Mouse (Mus musculus) cerebellum, postnatal 10 days (tissue): ENCODE measurements around the gene Zfp786.
A peak's percentile ranks its signal among the peaks of the same experiment; 100 is the strongest.
"Not testable (repeated sequence)": the region's sequence is repeated elsewhere in the genome, so short reads cannot be mapped to it uniquely, and the experiment has no call there.

Experiments
- DNase-seq, 2 experiments: peaks; one replicate each; pipeline ENCODE4 v3.0.0; 2021; ENCODE audit warnings: mixed read lengths in 2 of 2

Zfp786 gene

GRCm38 (mm10) chr6:47830104-47831078 lies at the start of gene Zfp786:
Zfp786 (minus strand) TSS chr6:47830867.
- DNase-seq, result peak; percentile 98 to 99

DNA sequence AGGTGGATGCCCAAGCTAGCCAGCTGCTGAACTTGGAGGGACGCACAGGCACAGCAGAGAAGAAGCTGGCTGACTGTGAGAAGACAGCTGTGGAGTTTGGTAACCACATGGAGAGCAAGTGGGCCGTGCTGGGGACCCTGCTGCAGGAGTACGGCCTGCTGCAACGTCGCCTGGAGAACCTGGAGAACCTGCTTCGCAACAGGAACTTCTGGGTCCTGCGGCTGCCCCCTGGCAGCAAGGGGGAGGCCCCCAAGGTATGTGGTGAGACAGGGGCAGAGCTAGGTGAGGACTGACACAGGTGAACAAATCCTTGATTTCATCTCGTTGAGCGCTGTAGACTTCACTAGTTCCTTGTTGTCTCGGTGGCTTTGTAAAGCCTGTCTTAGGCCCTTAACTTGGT lies 49.5 kb upstream of the Zfp786 start:
- DNase-seq, result no peak

GRCm38 (mm10) chr6:47879049-47879716 lies 48.5 kb upstream of the Zfp786 start:
- DNase-seq, result no peak

DNA sequence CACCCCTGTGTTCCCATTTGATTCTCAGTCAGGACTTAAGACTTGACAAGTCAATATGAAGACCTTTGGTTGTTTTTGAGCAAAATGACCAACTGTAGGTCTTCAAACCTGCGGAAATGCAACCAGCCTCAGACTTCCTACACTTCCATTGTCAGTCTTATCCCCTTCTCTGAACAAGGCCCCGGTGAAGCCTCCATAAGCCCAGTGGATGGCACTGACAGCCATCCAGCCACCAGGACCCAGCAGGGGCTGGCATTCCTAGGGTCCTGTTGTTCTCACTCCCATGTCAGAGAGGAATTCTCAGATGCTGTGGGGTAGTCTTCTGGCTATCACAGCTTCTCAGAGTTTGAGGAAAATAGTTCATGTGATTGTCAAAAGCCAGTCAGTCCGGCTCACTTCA lies 47.9 kb upstream of the Zfp786 start:
- DNase-seq, result peak in 1 of 2 experiments; percentile 21

GRCm38 (mm10) chr6:47878133-47878514 lies 47.5 kb upstream of the Zfp786 start:
- no peak for DNase-seq

- DNase-seq, result peak; percentile 95 to 96
Observed at GRCm38 (mm10) chr6:47877461-47878132, 46.9 kb upstream of the Zfp786 start.

- DNase-seq, result no peak
Observed at GRCm38 (mm10) chr6:47877058-47877457, 46.4 kb upstream of the Zfp786 start, which contains the start of gene Zfp282. Zfp282 (plus strand) TSS chr6:47877204.

DNA sequence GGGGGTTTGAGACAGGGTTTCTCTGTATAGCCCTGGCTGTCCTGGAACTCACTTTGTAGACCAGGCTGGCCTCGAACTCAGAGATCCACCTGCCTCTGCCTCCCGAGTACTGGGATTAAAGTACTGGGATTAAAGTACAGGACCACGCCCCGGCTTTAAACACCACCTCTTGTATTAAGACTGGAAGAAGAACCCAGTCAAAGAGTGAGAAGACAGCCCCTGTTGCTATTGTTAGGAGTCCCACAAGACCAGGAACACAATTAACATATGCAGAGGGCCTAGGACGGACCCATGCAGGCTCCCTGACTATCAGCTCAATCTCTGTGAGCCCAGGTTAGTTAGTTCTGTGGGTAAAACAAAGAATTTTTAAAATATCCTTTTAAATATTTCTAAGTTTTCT lies 41.6 kb upstream of the Zfp786 start:
- DNase-seq, result no peak

- not testable (repeated sequence) for DNase-seq
Observed at GRCm38 (mm10) chr6:47857729-47858128, 27.1 kb upstream of the Zfp786 start.

- DNase-seq, result no peak
Observed at GRCm38 (mm10) chr6:47857241-47857640, 26.6 kb upstream of the Zfp786 start.

DNA sequence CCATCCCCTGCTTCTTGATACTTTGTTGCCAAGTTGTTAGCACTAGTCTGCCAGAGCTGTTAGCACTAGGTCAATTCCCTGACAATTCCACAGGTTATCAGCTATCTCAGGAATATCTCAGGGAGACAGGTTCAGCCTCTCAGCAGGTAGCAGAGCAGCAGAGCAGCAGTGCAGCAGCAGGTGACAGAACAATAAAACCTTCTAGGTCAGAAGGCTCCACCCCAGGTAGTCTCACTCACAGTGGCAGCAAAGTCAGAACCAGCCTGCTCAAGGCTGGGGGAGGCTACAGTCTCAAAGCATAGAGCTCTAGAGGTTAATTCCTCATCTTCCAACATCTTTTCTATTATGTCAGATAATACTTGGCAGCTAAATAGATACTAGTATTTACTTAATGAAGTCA lies 15.1 kb upstream of the Zfp786 start:
- no peak for DNase-seq

- no peak for DNase-seq
Observed at GRCm38 (mm10) chr6:47842337-47842736, 11.7 kb upstream of the Zfp786 start.

- no peak for DNase-seq
Observed at GRCm38 (mm10) chr6:47841831-47842230, 11.2 kb upstream of the Zfp786 start.

DNA sequence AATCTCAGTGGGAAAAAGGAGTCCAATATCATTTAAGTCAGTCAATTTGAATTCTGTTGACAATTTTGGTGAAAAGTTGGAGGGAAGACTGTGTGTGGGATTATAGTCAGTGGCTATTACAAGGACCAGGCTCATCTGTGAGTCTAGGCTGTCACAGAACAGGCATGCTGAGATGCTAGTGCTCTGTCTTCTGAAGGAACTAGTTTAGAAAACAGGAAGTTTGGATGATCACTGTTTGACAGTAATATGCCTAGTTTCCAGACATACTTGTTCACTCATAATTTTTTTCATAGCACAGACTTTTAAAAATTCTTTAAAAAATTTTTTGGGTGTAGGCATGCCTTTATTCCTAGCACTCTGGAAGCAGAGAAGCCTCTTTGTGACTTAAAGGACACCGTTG lies 10.4 kb upstream of the Zfp786 start:
- DNase-seq, result no peak

GRCm38 (mm10) chr6:47837630-47838029 lies 7.0 kb upstream of the Zfp786 start:
- DNase-seq, result no peak

GRCm38 (mm10) chr6:47835984-47836521 lies 5.4 kb upstream of the Zfp786 start:
- peak; percentile 82 to 84 for DNase-seq

DNA sequence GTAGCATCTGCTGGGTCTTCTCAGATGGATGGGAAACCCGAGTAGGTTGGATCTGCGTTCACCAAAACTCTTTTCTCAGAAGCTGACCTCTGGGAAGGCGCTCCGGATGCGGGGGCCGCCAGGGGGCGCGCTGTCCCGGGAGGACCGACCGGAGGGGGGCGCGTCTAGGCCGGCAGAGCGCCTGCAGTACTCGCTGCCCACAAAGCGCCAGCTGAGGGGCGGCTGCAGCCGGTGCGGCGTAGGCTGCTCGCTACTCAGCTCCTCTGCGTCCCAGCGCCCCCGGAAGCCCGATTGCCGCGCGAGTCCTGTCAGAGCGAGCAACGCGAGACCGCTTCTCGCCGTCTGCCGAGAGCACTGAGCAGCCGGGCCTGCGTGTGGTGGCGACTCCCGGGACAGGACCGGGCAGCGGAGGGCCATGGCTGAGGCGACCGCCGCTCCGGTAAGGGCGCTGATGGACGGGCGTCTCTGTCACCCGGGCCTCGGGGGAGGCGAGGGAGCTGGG lies 4.9 kb upstream of the Zfp786 start, which contains the start of gene Zfp398:
Gene Zfp398 (plus strand): TSS at position 180 of the 502 bp plus-strand sequence.
- peak; percentile 99 for DNase-seq

DNA sequence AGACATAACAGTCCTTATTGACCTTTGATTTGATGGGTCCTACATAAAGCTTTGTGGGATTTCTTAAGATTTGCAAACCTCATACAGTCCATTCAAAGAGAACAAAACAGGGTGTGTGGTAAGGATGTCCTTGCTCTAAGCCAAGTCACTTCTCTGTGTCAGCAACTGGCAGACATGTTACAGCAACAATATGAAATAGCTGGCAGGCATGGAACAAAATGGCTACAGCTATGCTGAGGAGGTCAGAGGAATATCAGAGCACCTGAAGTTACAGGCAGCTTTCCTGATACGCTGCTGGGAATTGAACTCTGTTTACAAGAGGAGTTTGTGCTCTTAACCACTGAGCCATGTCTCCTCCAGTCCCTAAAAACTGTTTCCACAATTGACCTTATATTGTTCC lies 1.6 kb upstream of the Zfp786 start:
- no peak for DNase-seq

- DNase-seq, result peak; percentile 23 to 45
Observed at GRCm38 (mm10) chr6:47828950-47829349, 1.7 kb downstream of the Zfp786 start.

- no peak for DNase-seq
Observed at GRCm38 (mm10) chr6:47827462-47827861, 3.2 kb downstream of the Zfp786 start.

GRCm38 (mm10) chr6:47824241-47824640 lies 6.4 kb downstream of the Zfp786 start:
- no peak for DNase-seq

GRCm38 (mm10) chr6:47821776-47822175 lies 8.9 kb downstream of the Zfp786 start:
- no peak for DNase-seq

DNA sequence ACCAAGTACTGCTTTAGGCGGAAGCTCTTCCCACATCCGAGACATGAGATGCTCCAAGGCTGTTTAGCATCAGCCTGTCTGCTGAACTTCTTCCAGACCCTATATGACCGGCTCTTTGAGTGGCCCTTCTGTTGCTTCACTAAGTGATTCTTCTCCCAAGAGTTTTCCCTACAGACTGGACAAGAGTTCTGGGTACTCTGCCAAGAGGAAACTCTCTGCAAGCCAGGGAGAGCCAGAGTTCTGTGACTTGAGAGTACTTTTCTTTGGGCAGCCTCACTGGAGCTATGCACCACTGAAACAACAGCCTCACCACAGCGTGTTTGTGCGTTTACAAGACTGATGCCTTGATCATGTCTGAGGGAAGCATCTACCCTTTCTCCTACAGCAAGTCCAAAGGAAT lies 9.4 kb downstream of the Zfp786 start:
- DNase-seq, result no peak
